Mouse (Mus musculus): ENCODE measurements around the gene Magi2.
"Not testable (repeated sequence)": the region's sequence is repeated elsewhere in the genome, so short reads cannot be mapped to it uniquely, and the experiment has no call there.

Gene Magi2

DNA sequence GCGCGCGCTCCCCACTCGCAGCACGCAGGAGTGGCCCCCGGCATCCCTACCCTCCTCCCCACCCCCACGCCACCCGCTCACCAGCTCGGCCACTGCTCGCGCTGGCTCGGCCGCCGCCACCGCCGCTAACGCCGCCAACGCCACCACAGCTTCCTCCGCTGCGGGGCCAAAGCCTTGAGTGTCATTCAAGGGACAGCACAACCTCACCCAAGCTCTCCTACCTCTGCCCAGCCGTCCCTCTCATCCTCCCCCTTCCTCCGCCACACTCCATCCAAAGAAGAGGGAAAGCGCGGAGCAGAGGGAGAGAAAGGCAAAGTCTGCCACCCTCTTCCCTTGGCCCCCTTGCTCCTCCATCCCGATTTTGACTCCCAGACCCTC is at the start of gene Magi2:
Gene Magi2, plus strand, starts transcription at position 171 of the 378 bp plus-strand sequence.
- DNase-seq, result no peak

DNA sequence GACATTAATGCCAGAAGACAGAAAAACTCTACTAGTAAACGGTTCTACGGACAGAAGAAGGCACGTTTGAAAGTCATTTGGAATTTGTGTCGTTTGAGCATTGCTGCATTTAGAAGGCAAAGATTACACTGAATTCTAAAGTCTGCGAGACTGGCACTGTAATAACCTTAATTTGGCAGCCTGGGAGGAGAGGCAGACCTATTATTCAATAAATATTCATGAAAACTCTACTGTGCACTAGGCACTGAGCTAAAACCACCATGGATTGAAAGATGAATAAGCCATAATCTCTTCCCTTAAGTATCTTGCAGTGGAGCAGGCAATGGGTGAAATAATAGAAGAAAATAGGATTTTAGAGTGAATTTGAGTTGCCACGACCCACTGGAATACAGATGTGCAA is 48.2 kb upstream of the Magi2 start:
- DNase-seq, result no peak

DNA sequence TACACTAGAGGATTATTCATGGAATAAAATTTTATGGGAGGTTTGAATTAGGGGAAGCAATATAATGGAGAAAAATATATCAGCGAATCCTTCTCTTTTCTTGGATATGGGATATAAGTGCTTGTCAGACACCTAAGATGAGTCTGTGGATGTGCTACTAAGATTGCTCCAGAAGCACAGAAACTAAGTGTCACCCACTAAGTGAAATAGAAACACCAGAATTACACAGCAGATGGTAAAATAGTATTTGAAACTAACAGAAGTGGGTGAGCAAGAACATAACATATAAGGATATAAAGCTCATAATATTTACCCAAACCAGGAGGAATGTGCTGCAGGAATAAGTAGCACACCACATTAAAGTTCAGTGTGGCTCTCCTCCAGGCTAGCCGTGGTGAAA is 40.7 kb upstream of the Magi2 start:
- no peak for DNase-seq

DNA sequence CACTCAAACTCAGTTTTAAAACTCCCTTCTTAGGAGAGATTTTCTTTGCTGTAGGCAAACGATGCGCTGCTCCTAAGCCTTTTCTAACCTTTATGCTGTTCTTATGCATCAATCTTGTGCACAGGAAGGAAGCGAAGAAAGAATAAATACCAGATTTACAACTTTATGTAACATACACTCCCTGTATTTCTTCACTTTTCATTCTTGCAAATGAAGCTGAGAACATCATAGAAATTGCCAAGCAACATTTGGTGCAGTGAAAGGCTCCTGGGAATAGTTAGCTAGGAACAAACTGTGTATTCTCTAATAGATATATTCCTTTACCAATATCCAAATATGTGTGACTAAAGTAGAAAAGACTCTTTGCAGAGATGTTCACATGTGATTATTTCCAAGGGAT is 15.2 kb upstream of the Magi2 start:
- DNase-seq, result no peak

DNA sequence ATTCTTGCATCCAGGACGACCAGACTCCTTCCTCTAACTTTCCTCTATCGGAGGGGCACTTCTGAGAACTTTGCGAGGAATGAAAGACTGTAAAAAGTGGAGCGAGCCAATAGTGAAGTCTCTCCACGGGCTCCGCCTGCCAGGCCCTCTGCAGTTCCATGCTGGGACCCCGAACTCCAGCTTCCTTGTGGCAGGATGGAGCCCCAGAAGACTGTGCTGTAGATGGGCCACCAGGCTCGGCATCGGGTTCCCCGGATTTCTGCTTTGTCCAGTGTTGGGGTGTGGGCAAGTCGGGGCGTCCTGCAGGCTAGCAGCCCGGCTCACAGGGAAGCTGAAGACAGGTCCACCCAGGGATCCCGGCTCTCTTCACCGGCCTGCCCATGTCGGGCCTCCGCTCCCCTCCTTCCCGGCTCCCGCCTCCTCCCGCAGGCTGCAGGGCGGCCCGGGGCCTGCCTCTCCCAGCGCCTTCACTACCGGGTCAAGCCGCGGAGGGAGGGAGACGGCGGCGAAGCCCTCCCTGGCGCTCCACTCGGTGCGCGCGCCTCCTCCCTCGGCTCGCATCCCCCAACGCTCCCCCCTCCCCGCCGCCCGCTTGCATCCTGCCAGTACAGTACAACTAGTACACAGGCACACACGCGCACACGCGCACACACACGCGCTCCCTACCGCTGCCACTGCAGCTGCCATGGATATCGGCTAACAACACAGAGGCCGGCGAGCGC is 531 bp upstream of the Magi2 start:
- DNase-seq, result peak; percentile 83

- DNase-seq, result peak; percentile 22
Measured at GRCm38 (mm10) chr5:19227281-19227680, 445 bp downstream of the Magi2 start.

GRCm38 (mm10) chr5:19227791-19228331 is 1.0 kb downstream of the Magi2 start:
- peak; percentile 5 for DNase-seq

GRCm38 (mm10) chr5:19241797-19242196 is 15.0 kb downstream of the Magi2 start:
- no peak for DNase-seq

GRCm38 (mm10) chr5:19246426-19246825 is 19.6 kb downstream of the Magi2 start:
- no peak for DNase-seq

DNA sequence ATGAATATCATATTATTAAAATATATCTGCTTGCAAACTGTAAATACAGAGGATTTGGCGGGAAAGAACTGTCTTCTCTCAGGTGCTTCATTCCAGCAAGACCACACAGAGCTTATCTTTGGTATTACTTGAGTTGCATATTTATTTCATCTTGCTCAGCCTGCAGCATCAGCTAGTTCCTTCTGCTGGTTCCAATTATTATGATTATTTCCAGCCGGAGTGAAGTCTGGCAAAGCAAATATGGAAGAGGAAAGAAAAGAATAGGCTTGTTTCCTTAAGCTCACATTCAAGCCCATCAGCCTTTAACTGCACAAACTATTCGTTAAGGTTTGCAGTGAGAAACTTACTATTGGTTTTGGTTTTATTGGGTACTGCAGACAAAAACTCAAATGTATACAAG is 20.4 kb downstream of the Magi2 start:
- no peak for DNase-seq

- DNase-seq, result no peak
Measured at GRCm38 (mm10) chr5:19262816-19263215, 36.0 kb downstream of the Magi2 start.

DNA sequence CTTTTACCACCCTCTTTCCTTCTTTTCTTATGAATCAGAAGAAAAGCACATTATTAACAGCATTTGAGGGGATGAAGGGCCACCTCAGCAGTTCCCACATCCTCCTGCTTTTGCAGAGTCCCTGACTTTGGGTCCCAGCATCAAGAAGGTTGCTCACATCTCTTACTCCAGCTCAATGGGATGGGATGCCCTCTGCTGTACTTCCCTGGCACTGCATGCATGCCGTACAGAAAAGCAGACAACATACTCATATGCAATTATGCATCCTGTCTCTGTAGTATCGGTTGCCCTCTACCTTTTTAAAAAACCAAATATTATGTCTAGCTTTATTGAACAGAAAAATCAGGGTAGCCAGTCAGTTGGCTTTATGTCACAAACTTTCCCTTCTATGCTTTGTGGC is 37.8 kb downstream of the Magi2 start:
- no peak for DNase-seq

GRCm38 (mm10) chr5:19292581-19292980 is 65.7 kb downstream of the Magi2 start:
- no peak for DNase-seq

DNA sequence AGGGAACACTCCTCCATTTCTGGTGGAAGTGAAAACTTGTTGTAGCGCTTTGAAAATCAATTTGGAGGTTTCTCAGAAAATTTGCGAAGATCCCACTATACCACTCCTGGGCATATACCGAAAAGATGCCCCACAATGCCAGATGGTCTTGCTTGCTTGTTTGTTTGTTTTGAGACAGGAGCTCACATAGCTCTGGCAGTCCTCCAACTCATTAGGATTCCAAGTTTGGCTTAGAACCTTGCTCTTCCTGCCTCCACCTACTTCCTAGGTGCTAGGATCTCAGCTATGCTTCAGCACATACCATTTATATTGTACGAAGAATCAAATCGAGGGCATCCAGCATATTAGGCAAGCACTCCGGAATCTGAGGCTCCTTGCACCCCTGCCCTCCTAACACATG is 79.8 kb downstream of the Magi2 start:
- DNase-seq, result no peak

GRCm38 (mm10) chr5:19309870-19310269 is 83.0 kb downstream of the Magi2 start:
- no peak for DNase-seq

DNA sequence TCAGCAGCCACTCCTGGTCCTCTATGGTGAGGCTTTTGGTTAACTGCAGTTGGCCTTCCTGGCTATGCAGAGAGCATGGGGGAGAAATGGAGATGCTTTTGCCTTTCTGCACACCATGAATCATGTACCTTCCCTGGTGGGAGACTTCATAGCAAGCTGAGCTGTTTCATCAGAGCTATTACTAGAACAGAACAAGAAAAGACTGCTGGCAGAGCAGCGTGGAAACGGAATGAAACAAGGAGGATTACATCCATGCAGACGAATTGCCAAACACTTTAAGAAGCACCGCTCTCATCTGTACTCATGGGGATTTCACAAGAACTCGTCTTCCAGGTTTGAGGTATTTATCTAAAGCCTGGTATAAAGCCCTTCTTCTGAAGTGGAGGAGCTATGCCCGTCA is 95.7 kb downstream of the Magi2 start:
- no peak for DNase-seq

DNA sequence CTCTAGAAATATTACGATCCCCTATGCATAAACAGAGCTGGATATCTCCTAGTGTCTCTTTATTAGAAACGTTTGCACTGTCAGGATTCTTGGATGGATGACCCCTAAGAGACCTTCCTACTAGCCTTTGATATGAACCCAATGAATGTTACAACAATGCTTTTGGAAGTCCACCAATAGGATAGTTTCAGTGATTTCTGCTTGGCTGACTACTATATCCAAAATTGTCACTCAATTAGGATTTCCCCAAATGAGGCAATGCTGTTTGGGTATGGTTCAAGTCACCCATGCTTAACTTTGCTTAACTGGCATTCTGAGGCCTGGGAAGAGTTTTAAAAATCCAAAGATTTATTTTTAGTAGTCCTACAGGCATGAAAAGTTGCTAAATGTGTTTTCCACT is 110.7 kb downstream of the Magi2 start:
- DNase-seq, result no peak

GRCm38 (mm10) chr5:19368175-19368574 is 141.3 kb downstream of the Magi2 start:
- no peak for DNase-seq

DNA sequence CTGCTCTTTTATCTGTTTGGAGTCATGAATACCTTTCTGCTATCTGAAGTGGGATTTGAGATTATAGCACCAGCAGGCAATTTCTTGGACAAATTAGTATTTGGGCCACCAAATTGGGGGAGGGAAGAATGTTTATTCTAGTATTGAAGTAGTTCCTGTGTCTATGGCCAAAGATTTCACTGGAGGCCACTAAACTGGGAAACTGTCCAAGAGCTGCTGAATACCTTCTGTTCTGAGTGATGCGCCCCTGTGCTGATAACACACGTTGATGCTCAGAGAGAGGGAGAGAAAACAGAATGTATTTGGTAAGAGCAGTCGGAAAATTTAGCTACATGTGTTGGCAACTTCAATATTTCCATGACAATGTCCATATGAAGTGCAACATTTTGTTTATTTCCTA is 169.0 kb downstream of the Magi2 start:
- DNase-seq, result no peak

- no peak for DNase-seq
Measured at GRCm38 (mm10) chr5:19400299-19400698, 173.5 kb downstream of the Magi2 start.

GRCm38 (mm10) chr5:19400738-19401408 is 174.0 kb downstream of the Magi2 start:
- DNase-seq, result no peak

- not testable (repeated sequence) for DNase-seq
Measured at GRCm38 (mm10) chr5:19404268-19404667, 177.4 kb downstream of the Magi2 start.

GRCm38 (mm10) chr5:19414556-19414955 is 187.7 kb downstream of the Magi2 start:
- no peak for DNase-seq

DNA sequence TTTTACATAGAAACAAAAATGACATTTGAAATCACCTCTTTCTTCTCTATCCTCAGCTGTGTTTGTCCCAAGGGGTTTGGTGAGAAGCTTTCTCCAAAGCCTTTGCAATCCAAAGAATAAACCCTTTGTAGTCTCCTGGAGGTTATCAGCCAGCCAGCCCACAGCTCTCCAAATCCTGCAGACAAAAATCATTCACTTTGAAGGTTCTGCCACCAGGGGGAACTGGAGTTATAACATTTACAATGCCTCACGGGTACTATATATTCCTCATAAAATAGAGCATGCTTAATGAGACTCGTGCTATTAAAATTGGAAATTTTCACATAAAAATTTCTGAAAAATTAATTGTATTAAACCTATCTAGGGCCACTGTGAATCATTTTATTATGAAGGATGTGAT is 202.5 kb downstream of the Magi2 start:
- DNase-seq, result peak; percentile 39

DNA sequence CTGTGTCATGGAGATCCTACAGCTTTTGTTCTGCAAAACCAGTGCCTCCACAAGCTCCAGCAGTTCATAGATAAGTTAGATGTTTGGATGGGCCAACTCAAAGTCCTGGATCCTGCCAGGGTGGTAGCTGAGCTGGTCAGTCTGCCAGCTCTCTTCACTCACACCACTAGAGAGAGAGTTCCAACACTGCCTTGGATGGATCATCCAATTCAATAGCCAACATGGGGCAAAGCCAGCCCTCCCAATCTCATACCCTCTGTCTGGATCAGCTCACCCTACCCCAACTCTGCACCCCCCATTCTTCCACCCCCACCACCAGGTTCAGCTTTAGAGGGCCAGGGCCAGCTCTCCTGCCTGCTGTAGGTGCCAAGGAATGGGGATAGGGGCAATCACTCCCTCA is 235.7 kb downstream of the Magi2 start:
- DNase-seq, result no peak

Data from right cerebral cortex, postnatal 4 days (tissue).